Mouse (Mus musculus): ENCODE measurements around the gene Jmjd8. TPM values are rescaled to one million over a fixed set of nuclear protein-coding genes. Genes with fewer than 3 reads are reported as not detected.

Gene Jmjd8
- total and polyA plus RNA-seq, 2 experiments = 25.6 to 75.0 TPM

- peak overlapping the region; percentile 71 for H3K4me3 ChIP-seq (ENCODE audit: insufficient read depth, low read depth, low read length)
- no peak for TF ChIP-seq POLR2A (IDR thresholded peaks at IDR 0.05; ENCODE audit: extremely low read depth, insufficient read depth, low read length)
- no peak for TF ChIP-seq CTCF (IDR thresholded peaks at IDR 0.05; ENCODE audit: low read depth, low read length)
- peaks cover 29% of the 10 kb centered on the region for H3K4me1 ChIP-seq (ENCODE audit: control insufficient read depth, insufficient read depth, low read length)
- H3K27me3 ChIP-seq (ENCODE audit: control insufficient read depth, insufficient read depth, low read length) = no peaks in the 10 kb centered on the region
- peaks cover 17% of the 10 kb centered on the region; the same call in 1 of the 2 replicates for H3K79me2 ChIP-seq (ENCODE audit: control insufficient read depth, insufficient read depth, low read length)
- H3K27ac ChIP-seq (replicated peaks; ENCODE audit: insufficient read depth, low read depth, low read length) = peak overlapping the region; percentile 61
- no peaks in the 10 kb centered on the region for H3K36me3 ChIP-seq (ENCODE audit: control insufficient read depth, insufficient read depth, low read length)
- no peak for DNase-seq (ENCODE audit: extremely low read depth, low read depth, low spot score)
- H3K9ac ChIP-seq (ENCODE audit: low read depth, low read length) = peak overlapping the region; percentile 82
- 8% methylated on average over 6 of the region's 6 CpGs for WGBS
Observed at GRCm38 (mm10) chr17:25861704-25862612, 33.3 kb downstream of the Jmjd8 start.

DNA sequence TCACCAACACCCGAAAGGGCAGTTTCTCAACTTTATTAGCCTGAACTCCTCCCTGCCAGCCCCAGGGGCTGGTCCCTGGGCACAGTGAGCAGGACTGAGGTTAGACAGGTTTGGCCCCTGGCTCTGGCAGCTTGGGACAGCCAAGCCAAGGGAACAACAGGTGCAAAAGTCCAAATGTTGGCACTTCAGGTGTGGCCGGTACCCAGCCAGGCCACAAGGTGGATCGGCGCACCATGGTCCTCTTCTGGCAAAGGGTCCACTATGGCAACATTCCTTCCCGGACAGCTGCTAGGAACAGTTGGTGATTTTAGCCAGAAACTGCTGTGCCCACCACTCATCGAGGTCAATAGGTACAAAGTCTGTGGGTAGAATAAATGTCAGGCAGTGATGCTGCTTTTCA, 35.0 kb downstream of the Jmjd8 start:
- H3K9ac ChIP-seq (ENCODE audit: low read depth, low read length) = no peak overlapping the region
- H3K79me2 ChIP-seq (ENCODE audit: control insufficient read depth, insufficient read depth, low read length) = peaks cover 21% of the 10 kb centered on the region; the same call in 1 of the 2 replicates
- H3K4me1 ChIP-seq (ENCODE audit: control insufficient read depth, insufficient read depth, low read length) = peaks cover 30% of the 10 kb centered on the region
- 25% methylated on average over 6 of the region's 6 CpGs for WGBS
- peak overlapping the region; percentile 48; the same call in 1 of the 2 replicates for H3K27ac ChIP-seq (replicated peaks; ENCODE audit: insufficient read depth, low read depth, low read length)
- DNase-seq (ENCODE audit: extremely low read depth, low read depth, low spot score) = peak; percentile 90
- TF ChIP-seq CTCF (IDR thresholded peaks at IDR 0.05; ENCODE audit: low read depth, low read length) (peak; percentile 66), POLR2A (IDR thresholded peaks at IDR 0.05; ENCODE audit: extremely low read depth, insufficient read depth, low read length) (no peak)
- no peaks in the 10 kb centered on the region for H3K36me3 ChIP-seq (ENCODE audit: control insufficient read depth, insufficient read depth, low read length)
- H3K4me3 ChIP-seq (ENCODE audit: insufficient read depth, low read depth, low read length) = no peak overlapping the region
- no peaks in the 10 kb centered on the region for H3K27me3 ChIP-seq (ENCODE audit: control insufficient read depth, insufficient read depth, low read length)

DNA sequence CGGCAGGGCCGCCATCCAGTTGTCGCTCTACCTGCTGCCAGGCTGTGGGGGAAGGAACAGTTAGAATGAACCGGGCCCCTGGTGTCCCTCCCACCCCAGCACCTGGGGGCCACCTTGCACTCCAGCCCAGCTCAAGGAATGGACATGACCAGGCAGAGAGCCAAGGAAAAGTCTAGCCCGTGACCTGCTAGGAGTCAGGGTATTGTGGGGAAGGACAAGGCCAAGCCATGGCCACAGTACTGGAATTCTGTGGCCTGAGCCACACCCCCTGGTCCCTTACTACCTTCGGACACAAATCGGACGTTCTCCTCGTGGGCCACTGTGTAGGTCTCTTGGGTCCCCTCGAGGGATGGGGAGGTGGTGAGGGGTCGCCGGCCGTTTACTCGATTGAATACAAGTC, 35.6 kb downstream of the Jmjd8 start:
- peaks cover 21% of the 10 kb centered on the region; the same call in 1 of the 2 replicates for H3K79me2 ChIP-seq (ENCODE audit: control insufficient read depth, insufficient read depth, low read length)

DNA sequence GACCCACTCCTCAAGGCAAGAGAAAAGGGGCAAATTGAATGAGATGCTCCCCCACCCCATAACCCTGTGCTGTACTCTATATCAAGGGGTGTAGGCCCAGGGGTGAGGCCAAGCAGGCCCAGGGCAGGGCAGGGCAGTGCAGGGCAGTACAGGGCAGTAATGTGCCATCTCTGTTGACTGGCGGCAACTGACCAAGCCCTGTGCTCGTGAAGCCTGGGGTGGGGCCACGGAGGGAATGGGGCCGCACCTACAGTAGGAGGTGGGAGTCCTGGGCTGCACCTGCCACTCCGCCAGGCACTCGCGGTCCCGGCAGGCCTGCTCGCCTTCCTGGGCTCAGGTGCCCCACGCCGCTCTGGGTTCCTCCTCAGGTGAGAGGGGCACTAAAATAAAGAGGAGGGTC, 36.6 kb downstream of the Jmjd8 start:
- peaks cover 21% of the 10 kb centered on the region; the same call in 1 of the 2 replicates for H3K79me2 ChIP-seq (ENCODE audit: control insufficient read depth, insufficient read depth, low read length)
- peak overlapping the region; percentile 61 for H3K27ac ChIP-seq (replicated peaks; ENCODE audit: insufficient read depth, low read depth, low read length)
- TF ChIP-seq POLR2A (IDR thresholded peaks at IDR 0.05; ENCODE audit: extremely low read depth, insufficient read depth, low read length) (no peak), CTCF (IDR thresholded peaks at IDR 0.05; ENCODE audit: low read depth, low read length) (no peak)
- no peak overlapping the region for H3K4me3 ChIP-seq (ENCODE audit: insufficient read depth, low read depth, low read length)
- H3K9ac ChIP-seq (ENCODE audit: low read depth, low read length) = 0 out of 2 replicates have a peak overlapping the region, but pooled peaks have one; percentile 8
- DNase-seq (ENCODE audit: extremely low read depth, low read depth, low spot score) = no peak
- no peaks in the 10 kb centered on the region for H3K36me3 ChIP-seq (ENCODE audit: control insufficient read depth, insufficient read depth, low read length)
- 85% methylated on average over 11 of the region's 11 CpGs for WGBS
- no peaks in the 10 kb centered on the region for H3K27me3 ChIP-seq (ENCODE audit: control insufficient read depth, insufficient read depth, low read length)
- H3K4me1 ChIP-seq (ENCODE audit: control insufficient read depth, insufficient read depth, low read length) = peaks cover 34% of the 10 kb centered on the region

More for the DNA sequence above, 35.6 kb downstream of the Jmjd8 start:
- peak overlapping the region; percentile 48 for H3K27ac ChIP-seq (replicated peaks; ENCODE audit: insufficient read depth, low read depth, low read length)
- no peaks in the 10 kb centered on the region for H3K36me3 ChIP-seq (ENCODE audit: control insufficient read depth, insufficient read depth, low read length)
- no peak overlapping the region for H3K4me3 ChIP-seq (ENCODE audit: insufficient read depth, low read depth, low read length)
- no peaks in the 10 kb centered on the region for H3K27me3 ChIP-seq (ENCODE audit: control insufficient read depth, insufficient read depth, low read length)
- no peak for DNase-seq (ENCODE audit: extremely low read depth, low read depth, low spot score)
- peaks cover 34% of the 10 kb centered on the region for H3K4me1 ChIP-seq (ENCODE audit: control insufficient read depth, insufficient read depth, low read length)
- TF ChIP-seq POLR2A (IDR thresholded peaks at IDR 0.05; ENCODE audit: extremely low read depth, insufficient read depth, low read length) = no peak
- no peak for TF ChIP-seq CTCF (IDR thresholded peaks at IDR 0.05; ENCODE audit: low read depth, low read length)
- H3K9ac ChIP-seq (ENCODE audit: low read depth, low read length) = no peak overlapping the region; the same call in 1 of the 2 replicates
- 78% methylated on average over 14 of the region's 14 CpGs for WGBS

DNA sequence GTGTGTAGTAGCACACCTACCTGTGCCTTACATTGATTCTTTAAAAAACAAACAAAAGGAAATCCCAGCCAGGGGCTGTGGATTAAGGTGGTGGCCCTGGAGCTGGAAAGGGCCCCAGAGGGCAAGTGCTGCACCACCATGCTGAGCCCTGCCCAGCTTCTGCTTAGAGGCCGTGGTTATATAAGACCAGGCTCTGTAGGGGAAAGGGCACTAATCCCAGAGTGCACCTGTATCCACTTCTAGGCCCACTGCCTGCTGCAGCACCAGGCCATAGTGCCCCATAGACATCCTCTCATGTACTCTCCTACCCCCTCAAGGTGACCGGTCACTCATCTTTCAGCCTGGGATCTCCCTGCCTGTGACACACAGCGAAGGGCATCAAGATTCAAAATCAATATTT, 37.5 kb downstream of the Jmjd8 start:
- Histone ChIP-seq H3K27ac (replicated peaks; ENCODE audit: insufficient read depth, low read depth, low read length) (peak overlapping the region; percentile 61), H3K27me3 (ENCODE audit: control insufficient read depth, insufficient read depth, low read length) (no peaks in the 10 kb centered on the region), H3K79me2 (ENCODE audit: control insufficient read depth, insufficient read depth, low read length) (peaks cover 21% of the 10 kb centered on the region; the same call in 1 of the 2 replicates), H3K36me3 (ENCODE audit: control insufficient read depth, insufficient read depth, low read length) (no peaks in the 10 kb centered on the region), H3K9ac (ENCODE audit: low read depth, low read length) (peak overlapping the region; percentile 33; the same call in 1 of the 2 replicates), H3K4me1 (ENCODE audit: control insufficient read depth, insufficient read depth, low read length) (peaks cover 30% of the 10 kb centered on the region), H3K4me3 (ENCODE audit: insufficient read depth, low read depth, low read length) (no peak overlapping the region)
- DNase-seq (ENCODE audit: extremely low read depth, low read depth, low spot score) = peak; percentile 63
- TF ChIP-seq POLR2A (IDR thresholded peaks at IDR 0.05; ENCODE audit: extremely low read depth, insufficient read depth, low read length) = no peak
- TF ChIP-seq CTCF (IDR thresholded peaks at IDR 0.05; ENCODE audit: low read depth, low read length) = no peak
- WGBS = 50% methylated on average over 3 of the region's 3 CpGs
